Mouse (Mus musculus) urinary bladder, postnatal 25 days (tissue): Measurements from ENCODE around the gene Cttnbp2.

Experiments used
- DNase-seq: peaks from one replicate; pipeline ENCODE4 v3.0.0; 2022; ENCODE audit warnings: low spot score

Cttnbp2 gene

DNA sequence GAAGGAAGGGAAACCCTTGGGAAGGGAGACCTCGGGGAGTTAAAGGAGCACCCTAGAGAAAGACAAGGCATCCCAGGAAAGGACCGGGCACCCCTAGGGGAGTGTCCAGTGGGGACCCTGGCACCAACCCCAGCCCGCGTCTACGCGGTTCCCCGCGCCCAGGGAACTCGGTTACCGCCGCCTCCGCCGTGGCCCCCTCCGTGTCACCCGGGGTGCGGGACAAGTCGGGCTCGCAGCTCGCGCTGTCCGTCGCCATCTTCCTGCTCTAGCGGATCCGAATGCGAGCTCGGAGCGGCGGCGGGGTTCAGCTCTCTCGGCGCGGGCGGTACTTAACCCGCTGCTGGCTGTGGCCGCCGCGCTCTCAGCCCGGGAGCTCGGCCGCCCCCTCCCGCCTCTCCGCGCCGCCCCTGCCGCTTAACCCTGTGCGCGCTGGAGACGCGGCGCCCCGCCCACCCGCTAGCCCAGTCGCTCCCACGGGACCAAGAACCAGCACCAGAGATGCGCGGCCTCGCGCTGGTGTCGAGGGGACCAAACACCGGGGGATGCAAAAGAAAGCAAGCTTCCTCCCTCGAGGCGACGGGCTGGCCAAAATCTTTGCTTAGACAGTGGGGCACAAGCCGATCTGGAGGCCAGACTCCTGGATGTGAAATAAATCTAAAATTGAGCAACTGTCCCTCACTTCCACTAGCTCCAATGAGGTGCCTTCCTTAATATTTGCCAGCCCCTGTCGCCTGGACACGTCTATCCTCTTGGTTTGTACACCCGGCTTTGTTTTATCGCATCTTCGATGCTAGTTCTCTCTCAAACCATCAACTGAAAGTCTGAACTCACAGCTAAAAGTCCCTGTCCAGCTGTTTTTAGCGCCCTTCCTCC, at the start of gene Cttnbp2:
Gene Cttnbp2, minus strand, starts transcription at position 364 of the 873 bp plus-strand sequence.
- peak; percentile 53 for DNase-seq

DNA sequence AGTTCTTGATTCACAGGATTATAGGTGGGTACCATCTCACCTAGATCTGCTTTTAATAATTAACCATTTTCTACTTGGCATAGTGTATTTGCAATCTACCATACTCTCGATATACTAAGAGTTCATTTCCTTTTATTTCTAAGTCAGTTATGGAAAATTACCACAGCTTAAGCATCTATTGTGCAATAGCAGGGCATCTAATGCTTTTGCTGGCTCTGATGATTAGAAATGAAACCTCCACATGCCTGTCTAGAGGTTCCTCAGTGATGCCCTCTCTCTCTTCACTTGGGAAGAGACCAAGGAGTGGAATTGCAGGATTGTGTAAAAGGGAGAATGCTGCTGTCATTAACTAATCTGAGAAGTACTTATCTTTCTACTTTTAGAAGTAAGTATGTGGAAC, 44.4 kb upstream of the Cttnbp2 start:
- no peak for DNase-seq

DNA sequence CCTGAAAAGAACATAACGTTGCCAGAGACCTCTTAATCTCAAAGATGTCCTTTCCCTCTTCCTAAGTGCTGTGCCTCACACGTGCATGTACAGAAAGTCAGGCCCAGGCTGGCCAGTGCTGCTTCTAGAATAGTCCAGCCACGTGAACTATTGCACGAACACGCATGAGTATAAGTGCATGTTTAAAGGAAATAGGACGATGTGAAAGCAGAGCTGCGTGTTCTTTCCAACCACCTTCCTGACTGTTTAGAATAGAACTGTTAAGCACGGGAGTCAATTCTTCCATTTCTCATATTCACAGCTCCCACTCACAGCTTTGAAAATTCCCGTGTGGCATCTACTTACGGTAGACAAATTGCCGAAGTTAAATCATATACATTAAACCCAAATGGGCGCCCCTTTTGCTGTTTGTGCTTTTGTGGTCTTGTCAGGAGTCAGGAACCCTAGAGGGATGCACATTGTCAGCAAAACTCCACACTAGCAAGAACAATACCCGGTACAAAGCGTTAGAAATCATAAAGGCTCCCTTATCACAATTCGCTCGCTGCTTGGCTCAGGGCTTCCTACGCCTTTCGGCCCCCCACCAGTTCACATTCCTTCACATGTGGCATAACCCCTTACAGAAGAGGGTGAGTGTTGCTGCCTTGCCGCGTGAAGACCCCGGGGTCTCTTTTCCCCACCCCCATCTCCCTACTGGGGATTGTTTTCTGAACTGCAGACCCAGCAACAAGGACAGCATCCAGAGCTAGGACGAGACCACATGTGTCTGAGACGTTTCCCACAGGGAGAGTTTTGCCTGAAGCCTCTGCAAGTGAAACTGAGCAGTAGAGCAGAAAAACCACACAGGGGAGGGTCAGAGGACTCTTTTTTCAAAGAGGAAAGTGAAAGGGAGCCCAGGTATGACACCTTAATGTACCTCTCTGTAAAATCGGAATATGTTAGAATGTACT, 33.1 kb upstream of the Cttnbp2 start:
- DNase-seq = no peak

DNA sequence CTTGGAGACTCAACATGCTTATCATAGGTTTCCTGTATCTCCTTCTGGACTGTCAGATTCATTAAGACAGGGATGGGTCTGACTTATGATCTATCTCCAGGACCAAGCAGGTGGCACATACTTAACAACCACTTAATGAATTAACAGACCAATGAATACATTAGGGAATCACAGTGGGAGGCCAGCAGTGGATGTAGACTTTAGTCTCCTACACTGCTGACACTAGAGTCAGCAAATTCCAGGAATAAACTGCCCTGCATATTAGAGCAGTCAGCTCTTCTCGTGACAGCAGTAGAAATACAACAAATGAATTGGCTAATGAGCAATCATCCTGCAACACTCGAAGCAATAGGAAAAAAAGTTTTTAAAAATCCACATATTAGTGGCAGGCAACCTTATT, 29.2 kb upstream of the Cttnbp2 start:
- DNase-seq = no peak

DNA sequence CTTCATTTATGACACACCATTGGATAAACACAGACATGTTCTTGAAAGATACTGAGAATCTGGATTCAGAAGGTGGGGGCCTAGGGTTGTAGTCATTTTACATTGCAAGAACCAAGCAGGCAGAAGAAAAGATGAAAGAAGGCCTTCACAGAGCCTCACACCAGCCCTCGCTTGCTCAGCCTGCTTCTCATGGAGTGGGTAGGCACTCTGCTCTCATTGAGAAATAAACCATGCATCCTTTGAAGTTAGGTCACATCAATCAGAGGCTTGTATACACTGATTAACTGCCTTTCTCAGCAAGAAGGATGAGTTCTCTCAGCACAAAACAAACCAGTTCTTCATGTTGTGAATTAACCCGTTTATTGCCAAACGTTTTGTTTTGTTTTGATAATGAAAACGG, 25.8 kb upstream of the Cttnbp2 start:
- no peak for DNase-seq

DNA sequence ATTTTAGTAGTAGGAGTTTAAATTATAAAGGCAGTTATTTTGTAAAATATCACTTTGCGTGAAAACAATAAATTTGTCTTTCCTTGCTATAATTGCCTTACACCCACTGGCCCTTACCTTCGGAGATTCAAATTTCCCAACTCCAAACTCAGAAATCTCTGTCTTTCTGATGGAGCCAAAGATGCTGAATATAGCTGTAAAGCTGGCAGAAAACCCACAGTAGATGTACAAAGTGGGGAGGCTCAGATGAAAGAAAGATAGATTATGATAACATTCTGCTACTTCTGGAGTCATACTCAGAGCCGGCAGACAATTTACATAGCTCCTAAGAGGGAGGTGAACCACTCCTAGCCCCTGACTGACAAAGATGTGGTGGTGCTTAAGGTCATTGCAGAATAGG, 15.8 kb upstream of the Cttnbp2 start:
- DNase-seq = no peak

DNA sequence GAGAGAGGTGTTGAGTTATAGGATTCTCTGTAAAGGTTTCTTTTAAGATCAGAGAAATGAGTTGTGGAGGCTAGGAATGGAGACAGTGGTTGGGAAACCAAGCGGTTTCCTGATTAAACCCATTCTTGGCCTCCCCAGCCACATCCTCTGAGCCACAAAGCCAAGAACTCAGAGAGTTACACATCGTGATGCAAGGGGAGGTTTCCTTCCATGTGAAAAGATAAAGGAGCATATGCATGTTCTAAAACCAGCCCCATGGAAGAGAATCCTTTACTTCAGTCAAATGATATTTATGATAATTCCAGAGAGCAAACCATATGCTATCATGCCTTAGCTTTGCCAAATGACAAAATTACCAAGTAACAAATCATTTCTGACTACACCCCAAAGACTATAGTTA, 3.0 kb upstream of the Cttnbp2 start:
- no peak for DNase-seq

DNA sequence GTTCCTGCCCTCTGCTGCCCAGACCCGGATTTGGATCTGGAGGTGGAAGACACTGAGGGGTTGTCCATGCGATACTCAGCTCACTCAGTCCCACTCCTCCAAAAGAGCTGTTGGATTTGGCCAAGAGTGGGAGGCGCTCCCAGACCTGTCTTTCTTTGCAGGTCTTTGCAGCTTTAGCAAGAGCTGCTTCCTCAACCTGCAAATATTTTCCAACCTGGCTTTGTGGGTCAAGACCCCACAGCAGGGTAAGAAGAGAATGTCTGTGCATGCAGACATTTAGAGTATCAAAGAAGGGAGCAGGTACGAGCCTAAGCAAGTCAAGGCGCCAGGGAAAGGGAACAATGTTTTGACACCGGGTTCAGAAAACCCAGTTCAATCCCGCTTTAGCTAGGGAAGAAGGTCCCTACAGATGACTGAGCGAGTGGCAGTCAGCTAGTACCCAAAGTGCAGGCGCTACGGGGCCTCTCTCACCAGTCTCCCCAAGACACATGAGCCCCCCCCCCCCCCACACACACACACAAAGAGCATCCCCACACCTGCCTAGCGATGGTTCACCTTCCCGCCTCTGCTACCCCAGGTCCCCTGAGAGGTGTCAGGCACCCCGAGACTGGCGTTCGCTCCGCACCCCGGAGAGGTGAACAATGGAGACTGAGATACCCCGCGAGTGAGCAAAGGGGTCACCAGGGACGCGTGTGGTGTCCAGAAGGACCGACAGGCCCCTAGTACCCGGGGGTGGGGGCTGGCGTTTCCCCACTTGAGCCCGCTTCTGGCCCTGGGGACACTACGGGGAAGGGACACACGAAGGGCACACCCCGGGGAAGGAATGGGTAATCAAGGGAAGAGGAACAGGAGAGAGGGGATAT, 801 bp downstream of the Cttnbp2 start:
- DNase-seq = peak; percentile 3

DNA sequence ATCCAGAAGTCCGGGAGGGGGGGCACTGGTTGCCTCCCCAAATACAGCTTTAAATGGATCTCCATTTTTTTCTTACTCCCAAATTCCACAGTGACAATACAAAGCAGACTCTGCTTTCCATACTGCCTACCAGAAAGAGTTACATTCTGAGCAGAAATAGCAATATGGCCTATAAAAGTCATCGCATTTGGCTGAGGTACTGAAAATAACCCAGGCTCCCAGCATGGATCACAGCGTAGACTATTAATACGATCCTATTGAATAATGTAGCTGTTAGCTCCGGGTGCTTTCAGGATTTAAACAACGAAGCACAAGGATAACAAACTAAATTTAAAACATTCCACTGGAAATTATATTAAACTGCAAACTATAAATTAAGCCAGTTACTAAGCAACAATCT, 2.8 kb downstream of the Cttnbp2 start:
- no peak for DNase-seq

DNA sequence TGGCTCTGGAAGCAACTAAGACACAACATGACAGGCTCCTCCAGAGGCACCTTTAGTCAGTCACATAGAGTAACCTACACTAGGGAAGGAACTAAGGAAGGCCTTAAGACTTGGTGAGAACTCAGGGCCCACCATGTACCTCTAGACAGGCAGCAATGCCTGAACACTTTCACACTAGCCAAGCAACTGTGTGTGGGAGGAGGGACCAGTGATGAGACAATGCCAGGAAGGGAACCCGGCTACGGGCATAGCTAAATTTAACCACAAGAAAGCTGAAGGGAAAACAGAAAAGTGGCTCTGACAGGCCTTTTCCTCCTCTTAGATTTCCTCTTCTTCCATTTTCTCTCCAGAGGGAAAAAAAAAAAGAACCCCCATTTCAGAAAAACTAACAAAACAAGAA, 6.6 kb downstream of the Cttnbp2 start:
- DNase-seq = no peak

DNA sequence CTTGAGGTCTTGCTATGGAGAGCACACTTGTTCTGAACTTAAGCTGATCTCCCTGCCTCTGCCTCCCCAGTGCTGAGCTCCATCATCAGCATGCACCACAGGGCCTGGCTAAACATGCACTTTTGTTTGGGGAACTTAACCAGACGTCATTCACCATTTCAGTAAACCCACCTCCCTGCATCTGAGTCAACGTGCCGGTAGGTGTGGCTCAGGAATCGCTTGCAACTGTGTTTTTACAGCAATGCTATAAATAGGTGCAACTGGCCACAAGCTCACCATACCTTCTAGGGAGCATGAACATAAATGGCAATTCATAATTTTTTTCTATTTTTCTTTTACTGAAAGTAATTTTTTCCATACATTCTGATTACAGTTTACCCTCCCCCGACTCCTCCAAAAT, 14.8 kb downstream of the Cttnbp2 start:
- DNase-seq = no peak

DNA sequence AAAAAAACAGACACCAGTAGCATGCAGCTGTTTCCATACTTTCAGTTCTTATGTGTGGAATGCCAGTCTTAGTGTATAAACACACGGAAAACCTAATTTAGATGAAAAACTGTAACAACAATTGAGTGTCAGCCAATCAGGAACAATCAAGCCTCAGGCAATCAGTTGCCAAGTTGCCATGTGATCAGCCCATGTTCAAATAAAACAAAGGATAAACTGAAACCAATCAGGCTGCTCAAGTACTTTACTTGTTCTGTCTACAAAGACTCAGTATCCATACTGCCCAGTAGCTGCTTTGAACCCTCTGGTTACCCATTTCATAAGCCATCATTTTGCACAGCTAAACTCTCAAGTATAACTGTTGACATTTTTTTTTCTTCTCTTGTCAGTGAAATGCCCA, 21.7 kb downstream of the Cttnbp2 start:
- DNase-seq = no peak

DNA sequence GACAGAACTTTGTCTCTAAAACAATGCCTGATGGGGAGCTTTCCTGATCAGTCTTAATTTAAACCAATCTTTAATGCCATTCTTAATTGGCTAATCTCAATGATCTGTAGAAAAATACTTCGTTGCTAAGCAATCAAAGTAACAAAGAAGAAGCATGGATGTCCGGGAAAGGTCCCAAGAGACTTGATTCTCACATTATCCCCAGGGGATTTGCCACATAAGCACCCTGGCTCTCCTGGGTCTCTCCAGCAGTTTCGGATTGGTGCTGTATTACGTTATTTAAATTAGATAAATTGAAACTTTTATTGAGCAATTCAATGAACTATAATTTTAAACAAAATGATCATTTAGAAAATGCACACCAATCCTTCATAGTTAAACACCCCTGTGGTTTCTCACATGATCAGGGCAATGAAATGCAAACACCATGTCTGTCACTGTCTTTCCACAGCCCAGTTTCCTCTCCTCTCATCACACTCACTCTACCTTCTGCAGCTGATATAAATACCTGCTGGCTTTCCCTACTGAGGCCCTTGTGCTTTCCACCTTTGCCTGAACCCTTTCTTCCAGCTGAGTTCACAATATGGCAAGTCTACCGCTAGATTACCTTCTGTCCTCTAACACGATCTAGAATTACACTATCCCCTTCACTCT, 22.3 kb downstream of the Cttnbp2 start:
- DNase-seq = no peak

DNA sequence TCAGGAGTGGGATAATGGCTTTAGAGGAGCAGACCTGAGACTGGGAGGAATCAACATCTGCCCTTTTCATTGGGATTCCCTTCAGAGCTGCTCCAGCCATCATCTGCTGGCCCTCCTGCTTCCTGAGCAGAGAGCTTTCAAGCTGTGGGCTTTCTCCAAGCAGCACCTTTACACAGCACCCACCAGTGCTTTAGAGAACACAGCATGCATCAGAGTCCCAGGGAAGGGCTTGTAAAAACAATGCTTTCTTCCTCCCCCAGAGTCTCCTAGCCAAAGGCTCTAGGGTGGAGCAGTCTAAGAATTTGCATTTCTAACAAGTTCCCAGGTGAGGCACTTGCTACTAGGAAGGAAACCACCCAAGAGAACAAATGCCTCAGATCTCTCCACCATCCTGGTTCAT, 29.6 kb downstream of the Cttnbp2 start:
- no peak for DNase-seq

DNA sequence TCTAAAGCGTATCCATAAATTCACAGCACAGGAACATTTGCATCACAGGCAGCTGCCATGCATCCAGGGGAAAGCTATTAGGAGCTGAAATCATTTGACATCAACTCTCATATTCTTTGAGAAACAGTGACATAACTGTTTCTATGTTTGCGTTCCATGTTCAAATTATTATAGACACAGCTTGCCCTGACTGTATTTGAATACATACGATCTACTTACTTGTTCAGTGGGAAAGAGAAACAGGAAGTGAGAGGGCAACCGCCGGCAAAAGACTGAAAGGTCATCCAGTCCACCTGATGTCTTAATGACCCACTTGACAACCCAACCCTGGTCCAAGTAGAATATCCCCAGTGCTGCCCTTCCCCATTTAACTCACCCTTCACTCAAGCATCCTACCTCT, 30.6 kb downstream of the Cttnbp2 start:
- DNase-seq = no peak

DNA sequence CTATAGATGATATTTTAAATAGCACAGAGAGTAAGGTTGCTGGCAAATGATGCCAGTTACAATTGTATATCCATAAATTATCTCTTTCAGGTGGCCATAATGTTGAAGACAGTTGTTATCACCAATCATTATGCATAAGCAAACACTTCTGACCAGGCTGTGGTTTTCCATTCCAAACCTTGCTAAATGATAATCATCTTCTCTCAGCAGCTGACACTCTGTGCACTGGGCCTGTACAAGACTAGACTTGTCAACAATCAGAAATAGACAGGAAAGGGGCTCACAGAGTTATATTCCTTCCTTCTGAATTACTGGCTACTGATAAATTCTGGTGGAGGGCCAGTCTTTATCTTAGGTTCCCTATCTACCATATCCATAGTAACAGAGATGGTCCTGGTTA, 32.1 kb downstream of the Cttnbp2 start:
- DNase-seq = no peak

DNA sequence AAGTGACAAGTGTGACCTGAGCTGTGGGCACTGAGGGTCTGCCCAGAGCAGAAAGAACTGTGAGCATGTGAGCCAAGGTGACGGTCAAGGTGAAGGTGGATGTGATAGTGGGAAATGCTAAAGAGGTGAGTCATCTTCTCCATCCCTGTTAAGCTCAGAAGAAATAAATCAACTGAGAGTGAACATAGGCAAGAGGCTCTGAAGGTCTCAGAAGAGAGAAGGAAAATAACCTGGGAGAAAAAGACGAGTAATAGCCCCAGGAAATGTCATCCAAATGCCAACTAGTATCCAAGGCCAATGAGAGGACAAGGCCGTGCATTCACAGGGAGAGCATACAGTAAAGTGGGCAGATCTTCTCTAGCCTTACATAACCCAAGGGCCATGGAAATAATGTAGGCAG, 32.9 kb downstream of the Cttnbp2 start:
- no peak for DNase-seq

DNA sequence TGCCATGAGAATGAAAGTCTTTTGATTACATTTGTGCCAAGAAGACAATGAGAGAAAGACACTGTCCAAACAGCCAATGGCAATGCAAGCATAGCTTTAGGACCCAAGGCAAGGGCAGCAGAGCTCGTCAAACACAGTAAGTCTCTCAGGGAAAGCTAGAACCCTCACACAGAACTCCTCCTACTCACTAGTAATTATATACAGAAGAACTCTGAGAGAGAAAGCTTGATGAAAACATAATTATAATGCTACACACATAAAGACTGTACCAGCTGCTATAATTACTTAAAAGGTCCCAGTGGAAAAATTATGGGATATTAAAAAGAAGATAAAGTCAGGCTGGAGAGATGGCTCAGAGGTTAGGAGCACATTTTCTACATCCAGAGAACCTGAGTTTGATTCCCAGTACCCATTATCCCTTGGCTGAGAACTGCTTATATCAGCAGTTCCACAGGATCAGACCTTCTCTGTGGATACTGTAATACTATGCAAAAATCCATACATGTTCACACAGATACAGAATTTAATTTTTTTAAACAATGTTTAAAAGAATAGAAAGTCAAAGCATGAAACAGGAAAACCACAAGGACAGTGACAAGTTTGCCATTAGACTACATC, 37.2 kb downstream of the Cttnbp2 start:
- DNase-seq = no peak

DNA sequence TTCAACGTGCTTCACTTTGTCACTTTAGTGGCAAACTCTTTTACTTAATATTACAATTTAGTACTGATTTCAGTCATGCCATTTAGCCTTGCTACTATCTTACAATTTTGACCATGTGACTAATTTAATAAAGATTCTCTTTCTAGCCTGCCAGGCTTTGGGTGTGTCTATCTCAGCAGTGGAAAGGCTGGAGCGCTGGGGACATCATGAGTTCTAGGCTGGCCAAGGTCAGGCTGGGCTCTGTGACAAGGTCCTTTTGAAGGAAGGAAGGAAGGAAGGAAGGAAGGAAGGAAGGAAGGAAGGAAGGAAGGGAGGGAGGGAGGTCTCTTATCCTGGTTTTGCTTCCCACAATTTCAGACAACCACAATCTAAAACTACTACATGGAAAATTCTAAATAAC, 39.7 kb downstream of the Cttnbp2 start:
- DNase-seq = no peak

DNA sequence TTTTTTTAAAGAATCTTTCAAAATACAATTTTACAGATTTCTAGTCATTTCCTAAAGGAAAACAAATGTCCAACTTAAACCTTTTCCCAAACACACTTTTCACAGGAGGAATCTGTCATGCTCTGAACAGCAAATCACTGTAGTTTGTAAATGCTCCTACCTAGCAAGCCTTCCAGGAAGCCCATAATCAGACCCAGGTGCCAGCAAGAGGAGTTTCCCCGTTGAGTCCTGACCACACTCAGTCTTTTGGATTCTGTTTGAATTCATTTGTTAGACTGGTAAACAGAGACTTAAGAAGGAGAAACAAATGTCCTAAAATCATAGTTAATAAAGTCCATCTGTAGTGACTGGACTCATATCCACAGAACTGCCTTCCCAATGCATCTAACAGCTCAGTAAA, 40.1 kb downstream of the Cttnbp2 start:
- no peak for DNase-seq

DNA sequence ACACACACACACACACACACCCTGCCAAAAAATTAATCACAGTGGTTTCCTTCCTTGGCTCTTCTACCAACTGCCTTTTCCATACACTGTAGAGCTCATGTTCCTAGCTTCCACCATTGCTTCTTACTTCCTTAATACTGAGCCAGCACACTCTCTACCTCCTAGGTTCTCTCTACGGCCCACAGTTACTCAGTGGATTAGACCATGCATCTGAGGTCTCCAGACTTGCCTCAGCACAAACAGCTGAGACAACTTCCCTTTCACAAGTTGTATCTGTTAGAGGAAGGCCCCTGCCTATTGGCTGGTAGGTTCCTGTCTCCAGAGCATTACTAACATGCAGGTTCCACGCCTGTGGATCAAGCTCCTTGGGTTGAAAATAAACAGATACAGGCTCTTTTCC, 45.4 kb downstream of the Cttnbp2 start:
- no peak for DNase-seq
